In genomic region chr14:87463963-87464654, GRCm38 (mm10) we compare ENCODE assay signal across 9 mouse cellular contexts. TPM values are rescaled to one million over a fixed set of nuclear protein-coding genes. Genes with fewer than 3 reads are reported as not detected.
DNase-seq lines count a peak whose midpoint lies in the region; ATAC-seq lines count a peak whose summit lies in the region.
"Had no signal": no experiment of that assay in that cellular context is flagged by ENCODE, and none has a peak within 500 bp of the region (broad histone marks: within the 10 kb centered on the region; RNA-seq: fewer than 3 reads in every experiment).

No protein-coding gene starts in this region.

- peak; percentile 42 for DNase-seq in Muller cell, postnatal 12 days (ENCODE audit: inconsistent ontology term)
- peak; percentile 58 for DNase-seq in c-Kit-positive CD71-positive TER-119-negative erythroid progenitor cells, embryonic 14.5 days (ENCODE audit: low read depth)
- peak; percentile 71 for DNase-seq in forebrain, embryonic 10.5 days (ENCODE audit: extremely low spot score, low spot score)
- peak; percentile 95 for DNase-seq in hindbrain, embryonic 14.5 days (ENCODE audit: low spot score)
- DNase-seq in layer of hippocampus, postnatal 10 days (ENCODE audit: low spot score in 2 of 2) = peak; percentile 90 to 93
- DNase-seq in lung, postnatal 36 days = peak; percentile 85
- peak; percentile 91 to 92 for DNase-seq in right cerebral cortex, adult 2 months (ENCODE audit: low spot score in 2 of 2)
- peak; percentile 32 for DNase-seq in yolk sac, embryonic 10.5 days (ENCODE audit: low spot score)

- no peaks in the 10 kb centered on the region for H3K27me3 ChIP-seq in forebrain, embryonic 10.5 days (ENCODE audit: poor library complexity, severe bottlenecking)
- H3K27me3 ChIP-seq in hindbrain, embryonic 14.5 days (ENCODE audit: control insufficient read depth, insufficient read depth, low read length) = no peaks in the 10 kb centered on the region

- H3K4me2 ChIP-seq in hindbrain, embryonic 14.5 days (replicated peaks) = no peak overlapping the region

- ATAC-seq in hindbrain, embryonic 14.5 days (ENCODE audit: low FRiP score) = peak; percentile 58

- H3K27ac ChIP-seq in forebrain, embryonic 10.5 days = no peak overlapping the region
- H3K27ac ChIP-seq in hindbrain, embryonic 14.5 days = no peak overlapping the region
- H3K27ac ChIP-seq: macrophage had no signal

- no peak overlapping the region for H3K4me3 ChIP-seq in forebrain, embryonic 10.5 days
- H3K4me3 ChIP-seq in hindbrain, embryonic 14.5 days (replicated peaks; ENCODE audit: low read length) = no peak overlapping the region

- H3K36me3 ChIP-seq in forebrain, embryonic 10.5 days (replicated peaks) = 0 out of 2 replicates have a peak, but pooled peaks cover 4% of the 10 kb centered on the region
- no peaks in the 10 kb centered on the region for H3K36me3 ChIP-seq in hindbrain, embryonic 14.5 days (replicated peaks; ENCODE audit: control insufficient read depth, insufficient read depth)

- 14% methylated on average over 11 of the region's 11 CpGs for WGBS in forebrain, embryonic 10.5 days
- WGBS in hindbrain, embryonic 14.5 days = 18% methylated on average over 11 of the region's 11 CpGs

- no peaks in the 10 kb centered on the region for H3K9me3 ChIP-seq in forebrain, embryonic 10.5 days
- no peaks in the 10 kb centered on the region for H3K9me3 ChIP-seq in hindbrain, embryonic 14.5 days (ENCODE audit: control insufficient read depth, low read length)

- H3K4me1 ChIP-seq in forebrain, embryonic 10.5 days = peaks cover 3% of the 10 kb centered on the region
- H3K4me1 ChIP-seq in hindbrain, embryonic 14.5 days (replicated peaks; ENCODE audit: control insufficient read depth, insufficient read depth, low read length) = no peaks in the 10 kb centered on the region; the same call in 1 of the 2 replicates

- H3K9ac ChIP-seq in hindbrain, embryonic 14.5 days = no peak overlapping the region

RNA-seq across cellular contexts. Expression of gene Tdrd3, which starts 47.7 kb away (rescaled TPM):
- 31.2 and 31.6 TPM in 2 replicates for polyA plus RNA-seq in forebrain, embryonic 10.5 days (2016; fragmentation: Nextera tagmentation; extraction: Ambion mirVana)
- 45.9 and 51.0 TPM in 2 replicates for polyA plus RNA-seq in hindbrain, embryonic 14.5 days (2014; fragmentation: Nextera tagmentation; extraction: Ambion mirVana)
- total RNA-seq in layer of hippocampus, postnatal 10 days (2021) = 10 to 100 TPM; 30.0 to 33.8 TPM

Comparison
In these comparisons a context has a peak if more than half of its experiments do, and no peak if none do; other contexts are left out.
1. DNase-seq: peak in every context shown above with its lines; median percentile 95 in hindbrain, embryonic 14.5 days; 92 in layer of hippocampus, postnatal 10 days; 92 in right cerebral cortex, adult 2 months; 85 in lung, postnatal 36 days; 71 in forebrain, embryonic 10.5 days; 58 in c-Kit-positive CD71-positive TER-119-negative erythroid progenitor cells, embryonic 14.5 days; 42 in Muller cell, postnatal 12 days; 32 in yolk sac, embryonic 10.5 days.